Mouse (Mus musculus) lung, adult 2 months (tissue): ENCODE measurements around the gene Banf1. TPM values are rescaled to one million over a fixed set of nuclear protein-coding genes. Genes with fewer than 3 reads are reported as not detected.
A peak's percentile ranks its signal among the peaks of the same experiment; 100 is the strongest.
"Not testable (repeated sequence)": the region's sequence is repeated elsewhere in the genome, so short reads cannot be mapped to it uniquely, and the experiment has no call there.

Experiments
- DNase-seq: peaks from one replicate; pipeline ENCODE4 v3.0.0; 2022
- H3K4me1 ChIP-seq: fragments of 200-500 bp; 2 replicates; pipeline ENCODE4 v1.6.1; 2011; ENCODE audit warnings: low read length; ENCODE audit not compliant: control insufficient read depth, insufficient read depth
- H3K4me3 ChIP-seq: fragments of 200-500 bp; replicated peaks from 2 replicates; pipeline ENCODE3; 2011; ENCODE audit warnings: low read depth, mild to moderate bottlenecking, control low read depth, low read length; ENCODE audit errors: extremely low read depth
- CTCF ChIP-seq: fragments of 200-500 bp; IDR thresholded peaks from 2 replicates; pipeline ENCODE4 v1.5.1; 2011; ENCODE audit warnings: mild to moderate bottlenecking, low read length, control low read depth; ENCODE audit not compliant: insufficient read depth
- POLR2A ChIP-seq: fragments of 200-500 bp; IDR thresholded peaks from 2 replicates; pipeline ENCODE4 v1.6.1; 2011; ENCODE audit warnings: low read depth, mild to moderate bottlenecking, control low read depth, low read length, borderline replicate concordance; ENCODE audit errors: extremely low read depth
- WGBS: fragments of 180-500 bp; shearing (Covaris S2); methylation state at CpG from one replicate; pipeline ENCODE4 v1.1.7; 2018; 5-methylcytosine and 5-hydroxymethylcytosine counted together
- polyA plus RNA-seq: library from polyadenylated mRNA; depleted of rRNA; stranded (reverse); fragments of >200 nt; gene quantifications from 2 replicates; pipeline ENCODE4 v1.2.3, GENCODE M21; 2012

Gene Banf1
- polyA plus RNA-seq, 1 experiment, result 94.3 TPM

DNA sequence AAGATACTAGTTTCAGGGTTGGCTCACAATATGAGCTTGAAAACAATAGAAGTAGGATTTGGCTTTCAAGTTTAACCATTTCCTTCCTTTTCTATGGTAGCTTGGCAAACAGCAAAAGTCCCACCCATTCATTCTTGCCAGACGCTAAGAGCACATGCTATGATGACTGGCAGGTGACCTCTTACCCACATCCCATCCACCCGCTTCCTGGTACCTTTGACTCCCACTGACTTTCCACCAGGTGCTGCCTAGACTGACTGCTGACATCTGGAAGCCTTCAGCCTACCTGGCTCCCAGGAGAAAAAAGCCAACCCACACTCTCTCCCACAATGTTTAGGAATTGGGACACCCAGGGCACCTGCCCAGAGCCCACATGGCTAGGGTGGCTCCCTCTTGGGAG, 2.8 kb downstream of the Banf1 start:
- Histone ChIP-seq H3K4me3 (no peak overlapping the region), H3K4me1 (peaks cover 10% of the 10 kb centered on the region; the same call in 1 of the 2 replicates)
- no peak for DNase-seq
- WGBS, result 44% methylated on average over 2 of the region's 2 CpGs
- no peak for TF ChIP-seq POLR2A
- no peak for TF ChIP-seq CTCF

DNA sequence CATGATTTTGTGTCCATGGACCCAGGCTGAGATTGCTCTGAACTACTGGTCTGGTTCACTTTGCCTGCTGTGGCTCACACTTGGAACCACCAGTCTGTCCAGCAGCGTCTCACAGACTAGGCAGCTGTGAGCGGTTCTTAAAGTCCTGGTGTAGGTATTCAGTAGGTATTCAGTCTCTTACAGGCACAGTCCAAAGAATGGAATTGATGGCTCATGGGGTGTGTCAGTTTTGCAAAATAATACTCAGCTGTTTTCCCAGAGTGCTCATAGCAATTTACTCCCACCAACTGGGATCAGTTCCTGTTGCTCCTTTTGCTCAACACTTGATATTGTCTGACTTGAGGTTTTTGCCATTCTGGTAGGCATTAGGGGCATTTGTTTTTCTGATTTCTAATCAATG, 4.8 kb downstream of the Banf1 start:
- WGBS, result 86% methylated on average over 2 of the region's 2 CpGs
- Histone ChIP-seq H3K4me1 (peaks cover 4% of the 10 kb centered on the region; the same call in 1 of the 2 replicates), H3K4me3 (no peak overlapping the region)
- TF ChIP-seq CTCF, result no peak
- TF ChIP-seq POLR2A, result no peak
- DNase-seq, result no peak

GRCm38 (mm10) chr19:5356080-5356479, 10.9 kb downstream of the Banf1 start:
- Histone ChIP-seq H3K4me3 (no peak overlapping the region), H3K4me1 (no peaks in the 10 kb centered on the region)
- WGBS, result no CpG with 5 or more reads among the region's 1 CpGs
- DNase-seq, result no peak
- TF ChIP-seq POLR2A (no peak), CTCF (no peak)

DNA sequence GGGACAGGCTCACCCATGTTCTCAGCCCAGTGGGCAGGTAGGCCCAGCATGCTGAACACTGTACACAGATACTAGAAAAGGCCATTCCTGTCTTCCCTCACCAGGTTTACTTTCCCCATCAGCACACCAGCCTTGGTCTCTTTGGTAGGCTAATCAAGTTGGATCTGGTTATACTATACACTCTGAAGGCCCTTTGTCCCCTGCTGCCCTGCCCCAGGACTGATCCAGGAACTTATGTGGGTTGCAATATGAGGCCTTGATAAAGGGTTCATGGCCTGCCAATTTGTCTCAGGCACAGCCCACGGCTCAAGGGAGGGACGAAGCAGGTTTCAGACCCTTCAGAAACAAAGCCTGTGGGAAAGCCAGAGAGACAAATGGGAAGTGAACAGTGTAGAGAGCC, 13.4 kb downstream of the Banf1 start:
- no peaks in the 10 kb centered on the region for H3K4me1 ChIP-seq
- no peak for TF ChIP-seq CTCF
- no peak for TF ChIP-seq POLR2A
- 85% methylated on average over 2 of the region's 2 CpGs for WGBS

GRCm38 (mm10) chr19:5349502-5349873, 17.5 kb downstream of the Banf1 start, which contains the start of gene Cst6:
Gene Cst6 (minus strand): TSS chr19:5349574.
- peak within 1 kb of the TSS; percentile 23 for H3K4me3 ChIP-seq
- not testable (repeated sequence) for H3K4me1 ChIP-seq, DNase-seq
- WGBS, result 69% methylated on average over 6 of the region's 6 CpGs

More for the DNA sequence above, 13.4 kb downstream of the Banf1 start:
- no peak overlapping the region for H3K4me3 ChIP-seq
- no peak for DNase-seq

- peak; percentile 20 for DNase-seq
- TF ChIP-seq CTCF (peak; percentile 10; the same call in 1 of the 2 replicates), POLR2A (no peak)
- Histone ChIP-seq H3K4me1 (no peaks in the 10 kb centered on the region), H3K4me3 (peak overlapping the region; percentile 23)
- 4% methylated on average over 34 of the region's 34 CpGs for WGBS
Measured at GRCm38 (mm10) chr19:5348526-5349501, 18.2 kb downstream of the Banf1 start.

GRCm38 (mm10) chr19:5348064-5348463, 18.9 kb downstream of the Banf1 start:
- H3K4me1 ChIP-seq, result no peaks in the 10 kb centered on the region
- TF ChIP-seq POLR2A (no peak), CTCF (no peak)
- no peak overlapping the region for H3K4me3 ChIP-seq
- WGBS, result 70% methylated on average over 6 of the region's 6 CpGs
- DNase-seq, result no peak

DNA sequence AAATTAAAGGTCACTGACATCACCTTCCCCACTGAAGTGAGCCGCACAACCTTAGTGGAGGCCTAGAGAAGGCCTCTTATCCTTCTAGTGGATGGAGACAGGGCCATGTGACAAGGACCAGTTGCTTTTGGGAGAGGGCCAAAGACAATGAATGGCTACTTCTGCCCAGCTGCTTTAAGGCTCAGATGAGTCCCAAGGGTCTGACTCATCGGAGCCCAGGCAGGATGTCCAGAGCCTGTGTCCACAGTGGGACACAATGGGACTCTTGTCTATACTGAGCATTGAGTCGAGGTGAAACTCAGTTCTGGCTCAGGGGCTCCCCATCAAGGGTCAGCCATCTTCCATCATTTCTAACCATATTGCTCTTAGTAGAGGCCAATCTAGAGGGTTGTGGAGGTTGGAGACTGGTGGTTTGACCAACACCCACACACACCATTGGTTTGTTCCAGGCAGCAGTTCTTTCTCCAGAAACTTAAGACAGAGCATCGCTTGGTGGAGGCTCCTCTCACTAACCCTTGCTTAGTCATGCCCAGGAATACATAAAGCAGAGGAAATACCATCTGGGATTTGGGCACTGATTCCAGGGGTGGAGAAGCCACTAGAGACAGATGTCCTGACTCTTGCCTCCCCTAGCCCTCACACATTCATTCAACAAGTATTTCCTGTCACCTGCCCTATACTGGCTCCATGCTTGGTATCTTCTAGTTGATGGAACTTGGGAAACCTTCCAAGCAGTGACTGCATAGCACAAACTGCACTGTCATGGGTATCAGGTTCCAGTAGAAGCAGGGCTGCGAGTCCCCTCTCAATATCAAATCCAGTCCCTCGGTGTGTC, 21.5 kb downstream of the Banf1 start:
- WGBS, result 66% methylated on average over 6 of the region's 6 CpGs
- no peak for DNase-seq
- Histone ChIP-seq H3K4me3 (no peak overlapping the region), H3K4me1 (no peaks in the 10 kb centered on the region)
- no peak for TF ChIP-seq CTCF
- no peak for TF ChIP-seq POLR2A

DNA sequence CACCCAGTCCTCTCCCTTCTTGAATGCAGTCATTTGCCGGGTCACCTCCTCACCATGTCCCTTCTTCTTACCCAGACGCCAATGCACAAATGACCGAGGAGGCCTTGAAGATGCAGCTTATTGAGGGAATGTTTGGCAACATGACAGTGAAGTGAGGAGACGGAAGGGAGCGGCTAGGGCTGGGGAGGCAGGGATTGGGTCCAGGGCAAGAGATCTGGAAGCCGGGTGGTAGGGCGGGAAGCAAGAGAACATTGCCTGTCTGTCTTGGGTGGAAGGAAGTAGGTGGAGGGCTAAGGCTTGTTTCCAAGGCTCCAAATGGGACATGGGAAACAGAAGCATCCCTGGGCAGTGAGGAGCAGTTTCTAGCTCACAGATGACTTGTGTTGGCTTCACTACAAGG, 25.6 kb downstream of the Banf1 start:
- no peak for DNase-seq
- 80% methylated on average over 7 of the region's 7 CpGs for WGBS
- no peaks in the 10 kb centered on the region for H3K4me1 ChIP-seq
- TF ChIP-seq POLR2A, result no peak
- no peak for TF ChIP-seq CTCF
- no peak overlapping the region for H3K4me3 ChIP-seq
